Mouse (Mus musculus) subcutaneous adipose tissue, adult 2 months (tissue): ENCODE data around the gene Krtap1-3. TPM values are rescaled to one million over a fixed set of nuclear protein-coding genes. Genes with fewer than 3 reads are reported as not detected.

Source experiments
- polyA plus RNA-seq: library from polyadenylated mRNA; depleted of rRNA; stranded (reverse); fragments of >200 nt; gene quantifications from 2 replicates; pipeline ENCODE4 v1.2.3, GENCODE M21; 2012; ENCODE audit warnings: low replicate concordance; rRNA removed

Krtap1-3 gene
- not detected in 2 replicates for polyA plus RNA-seq

GRCm38 (mm10) chr11:99590981-99591380, at the start of gene Krtap1-3:
Krtap1-3 (minus strand) TSS chr11:99591339.

GRCm38 (mm10) chr11:99634653-99635134, 43.6 kb upstream of the Krtap1-3 start, which contains the start of gene Krtap4-2:
Krtap4-2 (minus strand) TSS chr11:99635084.

GRCm38 (mm10) chr11:99628138-99628537, 37.0 kb upstream of the Krtap1-3 start, which contains the start of gene Krtap4-1:
Krtap4-1 (minus strand) TSS chr11:99628238.

GRCm38 (mm10) chr11:99620335-99620734, 29.2 kb upstream of the Krtap1-3 start, which contains the start of gene Gm11562:
Gm11562 (minus strand) TSS chr11:99620435.

GRCm38 (mm10) chr11:99614796-99615363, 23.7 kb upstream of the Krtap1-3 start, which contains the start of gene Krtap2-4:
Krtap2-4 (minus strand) TSS chr11:99614846.

GRCm38 (mm10) chr11:99610089-99610488, 18.9 kb upstream of the Krtap1-3 start, which contains the start of gene Gm11937:
Gm11937 (minus strand) TSS chr11:99610189.

GRCm38 (mm10) chr11:99603208-99603607, 12.1 kb upstream of the Krtap1-3 start, which contains the start of gene Gm11938:
Gm11938 (minus strand) TSS chr11:99603308.

GRCm38 (mm10) chr11:99597742-99598141, 6.6 kb upstream of the Krtap1-3 start, which contains the start of gene Krtap9-3:
Krtap9-3 (minus strand) TSS chr11:99598105.

GRCm38 (mm10) chr11:99583245-99583704, 7.9 kb downstream of the Krtap1-3 start, which contains the start of gene Krtap1-4:
Krtap1-4 (minus strand) TSS chr11:99583654.

GRCm38 (mm10) chr11:99580636-99581035, 10.5 kb downstream of the Krtap1-3 start, which contains the start of gene Krtap1-5:
Krtap1-5 (minus strand) TSS chr11:99581016.

GRCm38 (mm10) chr11:99566530-99566929, 24.6 kb downstream of the Krtap1-3 start, which contains the start of gene Krtap3-1:
Krtap3-1 (minus strand) TSS chr11:99566630.

GRCm38 (mm10) chr11:99559366-99559765, 31.8 kb downstream of the Krtap1-3 start, which contains the start of gene Gm11939:
Gm11939 (minus strand) TSS chr11:99559466.

GRCm38 (mm10) chr11:99556753-99557152, 34.4 kb downstream of the Krtap1-3 start, which contains the start of gene Krtap3-2:
Krtap3-2 (minus strand) TSS chr11:99556853.

GRCm38 (mm10) chr11:99550765-99551164, 40.4 kb downstream of the Krtap1-3 start, which contains the start of gene Krtap3-3:
Krtap3-3 (minus strand) TSS chr11:99550865.

Other genes with a start within 250 kb of the Krtap1-3 start
- not detected in 2 replicates for gene Krt27, start 240.2 kb downstream of the Krtap1-3 start, polyA plus RNA-seq
- gene Krt28, start 216.4 kb downstream of the Krtap1-3 start, polyA plus RNA-seq = 0.09 and 0.12 TPM in 2 replicates
- 0.95 and 1.5 TPM in 2 replicates for gene Krt10, start 202.0 kb downstream of the Krtap1-3 start, polyA plus RNA-seq
- 0.48 TPM in 1 of 2 replicates, not detected in the other for gene Krt12, start 169.1 kb downstream of the Krtap1-3 start, polyA plus RNA-seq
- gene Krt20, start 153.2 kb downstream of the Krtap1-3 start, polyA plus RNA-seq = 0.21 and 0.69 TPM in 2 replicates
- 7.2 TPM in 1 of 2 replicates, not detected in the other for gene Krt23, start 98.2 kb downstream of the Krtap1-3 start, polyA plus RNA-seq
- gene Krt39, start 70.0 kb downstream of the Krtap1-3 start, polyA plus RNA-seq = 0.33 TPM in 1 of 2 replicates, not detected in the other
- not detected in 2 replicates for gene Krt40, start 48.2 kb downstream of the Krtap1-3 start, polyA plus RNA-seq
- not detected in 2 replicates for gene Krtap3-3, start 40.5 kb downstream of the Krtap1-3 start, polyA plus RNA-seq
- not detected in 2 replicates for gene Krtap3-2, start 34.5 kb downstream of the Krtap1-3 start, polyA plus RNA-seq
- not detected in 2 replicates for gene Gm11939, start 31.9 kb downstream of the Krtap1-3 start, polyA plus RNA-seq
- gene Krtap3-1, start 24.7 kb downstream of the Krtap1-3 start, polyA plus RNA-seq = not detected in 2 replicates
- gene Krtap1-5, start 10.3 kb downstream of the Krtap1-3 start, polyA plus RNA-seq = not detected in 2 replicates
- not detected in 2 replicates for gene Krtap1-4, start 7.7 kb downstream of the Krtap1-3 start, polyA plus RNA-seq
- gene Krtap9-3, start 6.8 kb upstream of the Krtap1-3 start, polyA plus RNA-seq = not detected in 2 replicates
- gene Gm11938, start 12.0 kb upstream of the Krtap1-3 start, polyA plus RNA-seq = not detected in 2 replicates
- not detected in 2 replicates for gene Gm11937, start 18.9 kb upstream of the Krtap1-3 start, polyA plus RNA-seq
- gene Krtap2-4, start 23.5 kb upstream of the Krtap1-3 start, polyA plus RNA-seq = not detected in 2 replicates
- not detected in 2 replicates for gene Gm11562, start 29.1 kb upstream of the Krtap1-3 start, polyA plus RNA-seq
- not detected in 2 replicates for gene Krtap4-1, start 36.9 kb upstream of the Krtap1-3 start, polyA plus RNA-seq
- gene Krtap4-2, start 43.7 kb upstream of the Krtap1-3 start, polyA plus RNA-seq = not detected in 2 replicates
- not detected in 2 replicates for gene Krtap4-7, start 52.8 kb upstream of the Krtap1-3 start, polyA plus RNA-seq
- not detected in 2 replicates for gene Gm11555, start 58.9 kb upstream of the Krtap1-3 start, polyA plus RNA-seq
- gene Gm11563, start 67.6 kb upstream of the Krtap1-3 start, polyA plus RNA-seq = not detected in 2 replicates
- gene Krtap4-6, start 74.6 kb upstream of the Krtap1-3 start, polyA plus RNA-seq = not detected in 2 replicates
- gene Gm14190, start 99.4 kb upstream of the Krtap1-3 start, polyA plus RNA-seq = not detected in 2 replicates
- gene Gm14180, start 143.0 kb upstream of the Krtap1-3 start, polyA plus RNA-seq = not detected in 2 replicates
- gene Gm11595, start 181.6 kb upstream of the Krtap1-3 start, polyA plus RNA-seq = not detected in 2 replicates
- gene Krtap4-8, start 189.4 kb upstream of the Krtap1-3 start, polyA plus RNA-seq = not detected in 2 replicates
- gene Krtap4-9, start 193.9 kb upstream of the Krtap1-3 start, polyA plus RNA-seq = not detected in 2 replicates
- gene Gm11596, start 202.1 kb upstream of the Krtap1-3 start, polyA plus RNA-seq = not detected in 2 replicates
- gene Gm11569, start 207.6 kb upstream of the Krtap1-3 start, polyA plus RNA-seq = not detected in 2 replicates
- gene Gm11554, start 213.1 kb upstream of the Krtap1-3 start, polyA plus RNA-seq = not detected in 2 replicates
- not detected in 2 replicates for gene Krtap4-13, start 218.6 kb upstream of the Krtap1-3 start, polyA plus RNA-seq
- not detected in 2 replicates for gene Gm11564, start 224.3 kb upstream of the Krtap1-3 start, polyA plus RNA-seq
- gene 2300003K06Rik, start 246.7 kb upstream of the Krtap1-3 start, polyA plus RNA-seq = not detected in 2 replicates